Mouse (Mus musculus) monocyte, adult 5-6 weeks (primary cell): ENCODE measurements around the gene Ubiad1. TPM values are rescaled to one million over a fixed set of nuclear protein-coding genes. Genes with fewer than 3 reads are reported as not detected.

Experiments used
- ATAC-seq: fragments of 153-309, 156-312 bp; replicated peaks from 2 replicates; pipeline ENCODE4 v1.8.0; 2017; ENCODE audit warnings: mild to moderate bottlenecking; ENCODE audit not compliant: low TSS enrichment, insufficient number of reproducible peaks, severe bottlenecking, poor library complexity, low FRiP score
- total RNA-seq: library from RNA; stranded (forward); fragments of 200-1000, 200-491, 200-594 nt; gene quantifications from 3 replicates; pipeline ENCODE4 v1.2.3, GENCODE M21; 2017

Gene Ubiad1
- total RNA-seq, 1 experiment from 2014 or later, result 2.8 TPM

- ATAC-seq, result no peak
Measured at GRCm38 (mm10) chr4:148417559-148417958, 27.0 kb downstream of the Ubiad1 start.

GRCm38 (mm10) chr4:148417074-148417526, 27.5 kb downstream of the Ubiad1 start:
- no peak for ATAC-seq

GRCm38 (mm10) chr4:148415575-148415974, 29.0 kb downstream of the Ubiad1 start:
- ATAC-seq, result no peak

GRCm38 (mm10) chr4:148408256-148408975, 36.2 kb downstream of the Ubiad1 start:
- no peak for ATAC-seq

- no peak for ATAC-seq
Measured at GRCm38 (mm10) chr4:148405255-148405788, 39.2 kb downstream of the Ubiad1 start.

- ATAC-seq, result no peak
Measured at GRCm38 (mm10) chr4:148404748-148405147, 39.8 kb downstream of the Ubiad1 start.

- no peak for ATAC-seq
Measured at GRCm38 (mm10) chr4:148403402-148403801, 41.2 kb downstream of the Ubiad1 start.

- ATAC-seq, result no peak
Measured at GRCm38 (mm10) chr4:148399437-148400094, 45.0 kb downstream of the Ubiad1 start.

- no peak for ATAC-seq
Measured at GRCm38 (mm10) chr4:148397531-148398287, 46.9 kb downstream of the Ubiad1 start.

GRCm38 (mm10) chr4:148397113-148397512, 47.5 kb downstream of the Ubiad1 start:
- no peak for ATAC-seq

- ATAC-seq, result no peak
Measured at GRCm38 (mm10) chr4:148395875-148396274, 48.7 kb downstream of the Ubiad1 start.

- ATAC-seq, result no peak
Measured at GRCm38 (mm10) chr4:148395198-148395597, 49.4 kb downstream of the Ubiad1 start.

GRCm38 (mm10) chr4:148391714-148392310, 52.8 kb downstream of the Ubiad1 start:
- no peak for ATAC-seq

- ATAC-seq, result no peak
Measured at GRCm38 (mm10) chr4:148389635-148390034, 54.9 kb downstream of the Ubiad1 start.

GRCm38 (mm10) chr4:148389047-148389446, 55.5 kb downstream of the Ubiad1 start:
- no peak for ATAC-seq

GRCm38 (mm10) chr4:148385269-148385668, 59.3 kb downstream of the Ubiad1 start:
- ATAC-seq, result no peak
